Mouse (Mus musculus) layer of hippocampus, adult 8-10 months (tissue): ENCODE measurements at regions not wholly inside any gene's neighbourhood (a gene's known extent, or its start where the extent isn't known, plus 50 kb on each side); places are given as distances from the start of the nearest gene placed in this dataset.
A peak's percentile ranks its signal among the peaks of the same experiment; 100 is the strongest.

Experiments
- DNase-seq, 2 experiments: peaks; one replicate each; pipeline ENCODE4 v3.0.0; 2022; ENCODE audit warnings: low spot score in 2 of 2

- peak; percentile 36 to 42 for DNase-seq
Observed at GRCm38 (mm10) chr7:115170439-115170838, 426.9 kb downstream of the Insc start.

- DNase-seq: no peak
Observed at GRCm38 (mm10) chr7:115192482-115192881, 449.0 kb downstream of the Insc start.

GRCm38 (mm10) chr7:115192992-115193761 is 449.7 kb downstream of the Insc start:
- DNase-seq: no peak

GRCm38 (mm10) chr7:115204916-115205315 is 461.4 kb downstream of the Insc start:
- no peak for DNase-seq

- no peak for DNase-seq
Observed at GRCm38 (mm10) chr7:115206479-115207134, 463.1 kb downstream of the Insc start.

GRCm38 (mm10) chr7:115208781-115209180 is 465.3 kb downstream of the Insc start:
- no peak for DNase-seq

- DNase-seq: no peak
Observed at GRCm38 (mm10) chr7:115210012-115210411, 466.5 kb downstream of the Insc start.

GRCm38 (mm10) chr7:115216838-115217237 is 473.3 kb downstream of the Insc start:
- DNase-seq: peak; percentile 51 to 79

- no peak for DNase-seq
Observed at GRCm38 (mm10) chr7:115217255-115217654, 473.8 kb downstream of the Insc start.

GRCm38 (mm10) chr7:115217712-115218111 is 474.2 kb downstream of the Insc start:
- no peak for DNase-seq

GRCm38 (mm10) chr7:115218596-115219180 is 475.2 kb downstream of the Insc start:
- no peak for DNase-seq

- no peak for DNase-seq
Observed at GRCm38 (mm10) chr7:115222642-115223041, 479.1 kb downstream of the Insc start.

GRCm38 (mm10) chr7:115230525-115230924 is 487.0 kb downstream of the Insc start:
- DNase-seq: no peak

GRCm38 (mm10) chr7:115233850-115234436 is 490.4 kb downstream of the Insc start:
- no peak for DNase-seq

- DNase-seq: no peak
Observed at GRCm38 (mm10) chr7:115237131-115237530, 493.6 kb downstream of the Insc start.

- DNase-seq: no peak
Observed at GRCm38 (mm10) chr7:115251591-115252369, 508.3 kb downstream of the Insc start.

GRCm38 (mm10) chr7:115252370-115252750 is 508.9 kb downstream of the Insc start:
- DNase-seq: no peak

GRCm38 (mm10) chr7:115258626-115259025 is 515.1 kb downstream of the Insc start:
- peak in 1 of 2 experiments; percentile 1 for DNase-seq

- DNase-seq: no peak
Observed at GRCm38 (mm10) chr7:115263082-115263481, 519.6 kb downstream of the Insc start.

- DNase-seq: no peak
Observed at GRCm38 (mm10) chr7:115266141-115266540, 522.6 kb downstream of the Insc start.

- no peak for DNase-seq
Observed at GRCm38 (mm10) chr7:115270803-115271202, 527.3 kb downstream of the Insc start.
